Mouse (Mus musculus) intestine, postnatal 0 days (tissue): Measurements from ENCODE around the gene N4bp3. TPM values are rescaled to one million over a fixed set of nuclear protein-coding genes. Genes with fewer than 3 reads are reported as not detected.
"Not testable (repeated sequence)": the region's sequence is repeated elsewhere in the genome, so short reads cannot be mapped to it uniquely, and the experiment has no call there.

Experiments
- ATAC-seq: fragments of 200-750 bp; cut with Nextera tagmentation; 2 replicates; pipeline ENCODE4 v1.8.0; 2017; ENCODE audit warnings: mild to moderate bottlenecking, moderate TSS enrichment, moderate library complexity
- H3K27ac ChIP-seq: fragments of 300-500 bp; sonication (generic); 2 replicates; pipeline ENCODE4 v1.5.1; 2014; ENCODE audit warnings: mild to moderate bottlenecking, low read depth, low read length, moderate library complexity
- H3K27me3 ChIP-seq: fragments of 300-500 bp; sonication (generic); replicated peaks from 2 replicates; pipeline ENCODE4 v1.6.1; 2014; ENCODE audit warnings: low read length, mixed read lengths; ENCODE audit not compliant: control insufficient read depth, insufficient read depth
- H3K36me3 ChIP-seq: fragments of 300-500 bp; sonication (generic); 2 replicates; pipeline ENCODE4 v1.6.1; 2014; ENCODE audit warnings: mild to moderate bottlenecking, moderate library complexity; ENCODE audit not compliant: control insufficient read depth, insufficient read depth
- H3K4me1 ChIP-seq: fragments of 300-500 bp; sonication (generic); replicated peaks from 2 replicates; pipeline ENCODE4 v1.6.1; 2014; ENCODE audit warnings: antibody characterized with exemption, low read length, mixed read lengths; ENCODE audit not compliant: control insufficient read depth, insufficient read depth
- H3K4me2 ChIP-seq: fragments of 300-500 bp; sonication (generic); replicated peaks from 2 replicates; pipeline ENCODE4 v1.6.1; 2014; ENCODE audit warnings: low read depth, mild to moderate bottlenecking, moderate library complexity
- H3K4me3 ChIP-seq: fragments of 300-500 bp; sonication (generic); 2 replicates; pipeline ENCODE4 v1.5.1; 2014; ENCODE audit warnings: low read depth, low read length
- H3K9ac ChIP-seq: fragments of 300-500 bp; sonication (generic); 2 replicates; pipeline ENCODE4 v1.6.1; 2014; ENCODE audit warnings: mild to moderate bottlenecking, low read depth, low read length
- H3K9me3 ChIP-seq: fragments of 300-500 bp; sonication (generic); 2 replicates; pipeline ENCODE4 v1.6.1; 2016; ENCODE audit warnings: mixed run types; ENCODE audit not compliant: control insufficient read depth
- CTCF ChIP-seq: sonication (generic); IDR thresholded peaks from 2 replicates; pipeline ENCODE4 v1.5.1; 2016; ENCODE audit warnings: low read depth, mild to moderate bottlenecking, control low read depth, antibody characterized with exemption, moderate library complexity
- WGBS: fragments of 180-500 bp; shearing (Covaris S2); extraction: QIAGEN DNeasy Blood & Tissue Kit; methylation state at CpG from one replicate; pipeline ENCODE4 v1.1.7; 2014; 5-methylcytosine and 5-hydroxymethylcytosine counted together
- polyA plus RNA-seq: library from polyadenylated mRNA; unstranded; fragments of >200 nt; fragmentation: Nextera tagmentation; extraction: Ambion mirVana; gene quantifications from 2 replicates; pipeline ENCODE4 v1.2.1, GENCODE M21; 2015

The N4bp3 gene
- polyA plus RNA-seq, 1 experiment from 2014 or later = 8.8 TPM

GRCm38 (mm10) chr11:51614256-51614655, 36.4 kb downstream of the N4bp3 start:
- no peaks in the 10 kb centered on the region for H3K27me3 ChIP-seq
- H3K9me3 ChIP-seq = no peaks in the 10 kb centered on the region
- 74% methylated on average over 8 of the region's 8 CpGs for WGBS
- H3K4me1 ChIP-seq = peaks cover 6% of the 10 kb centered on the region; the same call in 1 of the 2 replicates
- no peaks in the 10 kb centered on the region for H3K36me3 ChIP-seq
- no peak for ATAC-seq
- peak; percentile 27 for TF ChIP-seq CTCF
- H3K9ac ChIP-seq = no peak overlapping the region
- H3K4me3 ChIP-seq = no peak overlapping the region
- 0 out of 2 replicates have a peak overlapping the region, but pooled peaks have one; percentile 91 for H3K27ac ChIP-seq
- H3K4me2 ChIP-seq = no peak overlapping the region

- H3K4me2 ChIP-seq, H3K9me3 ChIP-seq, H3K27ac ChIP-seq, H3K27me3 ChIP-seq, ATAC-seq, H3K4me3 ChIP-seq, H3K9ac ChIP-seq, H3K36me3 ChIP-seq: not testable (repeated sequence)
- 73% methylated on average over 5 of the region's 5 CpGs for WGBS
- peaks cover 11% of the 10 kb centered on the region; the same call in 1 of the 2 replicates for H3K4me1 ChIP-seq
Observed at GRCm38 (mm10) chr11:51609940-51610339, 40.7 kb downstream of the N4bp3 start.

- WGBS = 56% methylated on average over 3 of the region's 3 CpGs
Observed at GRCm38 (mm10) chr11:51609266-51609909, 41.3 kb downstream of the N4bp3 start.

GRCm38 (mm10) chr11:51607096-51607738, 43.4 kb downstream of the N4bp3 start:
- Histone ChIP-seq H3K9ac (peak overlapping the region; percentile 100), H3K9me3 (no peaks in the 10 kb centered on the region), H3K27me3 (no peaks in the 10 kb centered on the region), H3K36me3 (peaks cover 24% of the 10 kb centered on the region), H3K4me1 (0 out of 2 replicates have a peak, but pooled peaks cover 8% of the 10 kb centered on the region), H3K4me3 (peak overlapping the region; percentile 97), H3K27ac (peak overlapping the region; percentile 97), H3K4me2 (peak overlapping the region; percentile 84)
- peak; percentile 21 for ATAC-seq
- 6% methylated on average over 15 of the region's 15 CpGs for WGBS
- no peak for TF ChIP-seq CTCF

More at GRCm38 (mm10) chr11:51609266-51609909, 41.3 kb downstream of the N4bp3 start:
- ATAC-seq = no peak
- H3K9ac ChIP-seq = no peak overlapping the region
- no peaks in the 10 kb centered on the region for H3K9me3 ChIP-seq
- H3K27ac ChIP-seq = no peak overlapping the region
- peaks cover 4% of the 10 kb centered on the region for H3K36me3 ChIP-seq
- no peak overlapping the region for H3K4me3 ChIP-seq
- peak overlapping the region; percentile 7; the same call in 1 of the 2 replicates for H3K4me2 ChIP-seq
- TF ChIP-seq CTCF = no peak
- H3K27me3 ChIP-seq = no peaks in the 10 kb centered on the region
- 0 out of 2 replicates have a peak, but pooled peaks cover 8% of the 10 kb centered on the region for H3K4me1 ChIP-seq

- Histone ChIP-seq H3K27ac (peak within 1 kb of the TSS; percentile 97), H3K36me3 (peaks cover 30% of the 10 kb centered on the region), H3K9ac (peak within 1 kb of the TSS; percentile 100), H3K4me1 (0 out of 2 replicates have a peak, but pooled peaks cover 8% of the 10 kb centered on the region), H3K4me3 (peak within 1 kb of the TSS; percentile 97), H3K4me2 (peak within 1 kb of the TSS; percentile 84), H3K9me3 (no peaks in the 10 kb centered on the region), H3K27me3 (no peaks in the 10 kb centered on the region)
- WGBS = under 1% methylated on average over 88 of the region's 91 CpGs
- ATAC-seq = peak; percentile 90
- TF ChIP-seq CTCF = no peak
Observed at GRCm38 (mm10) chr11:51606447-51607095, 44.1 kb downstream of the N4bp3 start, which contains the start of gene Hnrnpab. Gene Hnrnpab (minus strand): TSS chr11:51606847.
